In genomic region chr12:36214389-36215148, GRCm38 (mm10) we compare ENCODE assay signal across 14 mouse cellular contexts. TPM values are rescaled to one million over a fixed set of nuclear protein-coding genes. Genes with fewer than 3 reads are reported as not detected.
DNase-seq lines count a peak whose midpoint lies in the region; ATAC-seq lines count a peak whose summit lies in the region.
"Had no signal": no experiment of that assay in that cellular context is flagged by ENCODE, and none has a peak within 500 bp of the region (broad histone marks: within the 10 kb centered on the region; RNA-seq: fewer than 3 reads in every experiment).

No protein-coding gene starts in this region.

- no peaks in the 10 kb centered on the region for H3K27me3 ChIP-seq in embryonic facial prominence, embryonic 15.5 days
- peaks cover 6% of the 10 kb centered on the region; the same call in 1 of the 2 replicates for H3K27me3 ChIP-seq in embryonic facial prominence, embryonic 10.5 days (replicated peaks; ENCODE audit: low read depth, poor library complexity, severe bottlenecking)
- H3K27me3 ChIP-seq: liver, embryonic 12.5 days; Patski had no signal

- 50% methylated on average over 8 of the region's 8 CpGs for WGBS in embryonic facial prominence, embryonic 15.5 days
- 51% methylated on average over 8 of the region's 8 CpGs for WGBS in embryonic facial prominence, embryonic 10.5 days

- no peaks in the 10 kb centered on the region for H3K9me3 ChIP-seq in embryonic facial prominence, embryonic 15.5 days (replicated peaks)
- H3K9me3 ChIP-seq in embryonic facial prominence, embryonic 10.5 days, result no peaks in the 10 kb centered on the region
- H3K9me3 ChIP-seq: liver, embryonic 12.5 days had no signal

- no peak for DNase-seq in embryonic facial prominence, embryonic 10.5 days (ENCODE audit: low spot score)
- peak; percentile 17 to 21 for DNase-seq in spleen, postnatal 36 days (ENCODE audit: low spot score in 2 of 2)
- no peak for DNase-seq in spleen, postnatal 4 days (ENCODE audit: low spot score in 2 of 2)
- DNase-seq in thymus, postnatal 14 days, result no peak
- no peak for DNase-seq in embryo, embryonic 9.5 days (ENCODE audit: extremely low spot score)
- DNase-seq in embryo, embryonic 10 days (ENCODE audit: low spot score), result no peak

- no peaks in the 10 kb centered on the region for H3K4me1 ChIP-seq in embryonic facial prominence, embryonic 15.5 days
- H3K4me1 ChIP-seq in embryonic facial prominence, embryonic 10.5 days, result peaks cover 12% of the 10 kb centered on the region; the same call in 1 of the 2 replicates
- H3K4me1 ChIP-seq: liver, embryonic 12.5 days had no signal

- no peak overlapping the region for H3K27ac ChIP-seq in embryonic facial prominence, embryonic 15.5 days (replicated peaks)
- no peak overlapping the region for H3K27ac ChIP-seq in embryonic facial prominence, embryonic 10.5 days (replicated peaks)
- H3K27ac ChIP-seq: liver, embryonic 12.5 days had no signal

- ATAC-seq in embryonic facial prominence, embryonic 15.5 days (ENCODE audit: insufficient number of reproducible peaks, low FRiP score, low TSS enrichment, low read depth), result peak; percentile 29; the same call in 1 of the 2 replicates
- peak; percentile 52 for ATAC-seq in megakaryocyte-erythroid progenitor cell, adult 5-6 weeks (replicated peaks; ENCODE audit: low FRiP score, low TSS enrichment, poor library complexity, severe bottlenecking)
- ATAC-seq: liver, embryonic 12.5 days had no signal

- H3K36me3 ChIP-seq in embryonic facial prominence, embryonic 15.5 days, result no peaks in the 10 kb centered on the region
- no peaks in the 10 kb centered on the region for H3K36me3 ChIP-seq in embryonic facial prominence, embryonic 10.5 days (replicated peaks)
- H3K36me3 ChIP-seq: liver, embryonic 12.5 days had no signal

- no peak overlapping the region for H3K4me3 ChIP-seq in embryonic facial prominence, embryonic 15.5 days (replicated peaks)
- no peak overlapping the region for H3K4me3 ChIP-seq in embryonic facial prominence, embryonic 10.5 days
- H3K4me3 ChIP-seq: liver, embryonic 12.5 days had no signal

- H3K9ac ChIP-seq in embryonic facial prominence, embryonic 15.5 days, result no peak overlapping the region
- H3K9ac ChIP-seq: liver, embryonic 12.5 days had no signal

- no peak overlapping the region for H3K4me2 ChIP-seq in embryonic facial prominence, embryonic 15.5 days (replicated peaks)
- H3K4me2 ChIP-seq: liver, embryonic 12.5 days had no signal

RNA-seq across cellular contexts. Expression of gene Lrrc72, which starts 38.6 kb away (rescaled TPM):
- 0.18 TPM in 1 of 2 replicates, not detected in the other for polyA plus RNA-seq in embryonic facial prominence, embryonic 15.5 days (2015; fragmentation: Nextera tagmentation; extraction: Ambion mirVana)
- polyA plus RNA-seq in embryonic facial prominence, embryonic 10.5 days (2016; fragmentation: Nextera tagmentation; extraction: Ambion mirVana), result not detected in 2 replicates
- not detected in 2 replicates for total RNA-seq in megakaryocyte-erythroid progenitor cell, adult 5-6 weeks (2014; fragmentation: Nextera tagmentation)
- total RNA-seq in megakaryocyte-erythroid progenitor cell, adult 5-6 weeks (2017), result not detected in 2 replicates
- total RNA-seq: adrenal gland, postnatal 14 days; heart, postnatal 25 days; left cerebral cortex, adult 8-10 months had no signal
- polyA plus RNA-seq: gonadal fat pad, adult 2 months; liver, embryonic 12.5 days; Patski had no signal

RNA-seq across cellular contexts. Expression of gene Bzw2, which starts 56.7 kb away (rescaled TPM):
- 164 and 177 TPM in 2 replicates for polyA plus RNA-seq in embryonic facial prominence, embryonic 15.5 days (2015; fragmentation: Nextera tagmentation; extraction: Ambion mirVana)
- polyA plus RNA-seq in embryonic facial prominence, embryonic 10.5 days (2016; fragmentation: Nextera tagmentation; extraction: Ambion mirVana), result 301 and 303 TPM in 2 replicates
- 108 and 137 TPM in 2 replicates for total RNA-seq in megakaryocyte-erythroid progenitor cell, adult 5-6 weeks (2014; fragmentation: Nextera tagmentation)
- 121 and 132 TPM in 2 replicates for total RNA-seq in megakaryocyte-erythroid progenitor cell, adult 5-6 weeks (2017)

RNA-seq across cellular contexts. Expression of gene Ankmy2, which starts 57.7 kb away (rescaled TPM):
- polyA plus RNA-seq in embryonic facial prominence, embryonic 15.5 days (2015; fragmentation: Nextera tagmentation; extraction: Ambion mirVana), result 34.8 and 35.4 TPM in 2 replicates
- polyA plus RNA-seq in embryonic facial prominence, embryonic 10.5 days (2016; fragmentation: Nextera tagmentation; extraction: Ambion mirVana), result 22.6 and 25.7 TPM in 2 replicates
- 18.5 and 29.4 TPM in 2 replicates for total RNA-seq in megakaryocyte-erythroid progenitor cell, adult 5-6 weeks (2014; fragmentation: Nextera tagmentation)
- 24.8 and 26.8 TPM in 2 replicates for total RNA-seq in megakaryocyte-erythroid progenitor cell, adult 5-6 weeks (2017)

Comparison
In these comparisons a context has a peak if more than half of its experiments do, and no peak if none do; other contexts are left out.
1. DNase-seq: peak in spleen, postnatal 36 days (2 of 2); none in embryonic facial prominence, embryonic 10.5 days (single experiment), spleen, postnatal 4 days (0 of 2), thymus, postnatal 14 days (single experiment), embryo, embryonic 9.5 days (single experiment) and embryo, embryonic 10 days (single experiment).